Mouse (Mus musculus) layer of hippocampus, adult 2 months (tissue): ENCODE measurements around the gene Dgcr8. TPM values are rescaled to one million over a fixed set of nuclear protein-coding genes. Genes with fewer than 3 reads are reported as not detected.
"Not testable (repeated sequence)": the region's sequence is repeated elsewhere in the genome, so short reads cannot be mapped to it uniquely, and the experiment has no call there.

Experiments
- DNase-seq, 2 experiments: peaks; one replicate each; pipeline ENCODE4 v3.0.0; 2022; ENCODE audit warnings: low spot score in 2 of 2
- H3K27ac ChIP-seq: fragments of 200-600 bp; 2 replicates; pipeline ENCODE4 v1.8.1; 2022
- H3K4me3 ChIP-seq: fragments of 200-600 bp; 2 replicates; pipeline ENCODE4 v1.8.1; 2022; ENCODE audit warnings: mild to moderate bottlenecking
- CTCF ChIP-seq: fragments of 200-600 bp; conservative IDR thresholded peaks from 2 replicates; pipeline ENCODE4 v1.8.1; 2022; ENCODE audit warnings: antibody characterized with exemption, mild to moderate bottlenecking, moderate library complexity
- long read RNA-seq, 2 experiments: library from polyadenylated mRNA; stranded (forward); transcript quantifications; one replicate each; pipeline ENCODE4 v2.0.0; 2021; ENCODE audit warnings: borderline mapping rate in 2 of 2
- total RNA-seq, 2 experiments: library from RNA; stranded (reverse); gene quantifications; 2 replicates each; pipeline ENCODE4 v1.2.3; 2021

Dgcr8 gene
- total RNA-seq: 10 to 100 TPM; 46.1 to 46.7 TPM
- long read RNA-seq, experiment 1, full-length matches to known transcripts: 15 of 32 reads
- long read RNA-seq, experiment 1, partial matches to known transcripts: 3 of 32 reads
- long read RNA-seq, experiment 1, other reads (novel, unspliced or antisense): 14 of 32 reads
- long read RNA-seq, experiment 2, full-length matches to known transcripts: 15 of 39 reads
- long read RNA-seq, experiment 2, partial matches to known transcripts: 9 of 39 reads
- long read RNA-seq, experiment 2, other reads (novel, unspliced or antisense): 15 of 39 reads

DNA sequence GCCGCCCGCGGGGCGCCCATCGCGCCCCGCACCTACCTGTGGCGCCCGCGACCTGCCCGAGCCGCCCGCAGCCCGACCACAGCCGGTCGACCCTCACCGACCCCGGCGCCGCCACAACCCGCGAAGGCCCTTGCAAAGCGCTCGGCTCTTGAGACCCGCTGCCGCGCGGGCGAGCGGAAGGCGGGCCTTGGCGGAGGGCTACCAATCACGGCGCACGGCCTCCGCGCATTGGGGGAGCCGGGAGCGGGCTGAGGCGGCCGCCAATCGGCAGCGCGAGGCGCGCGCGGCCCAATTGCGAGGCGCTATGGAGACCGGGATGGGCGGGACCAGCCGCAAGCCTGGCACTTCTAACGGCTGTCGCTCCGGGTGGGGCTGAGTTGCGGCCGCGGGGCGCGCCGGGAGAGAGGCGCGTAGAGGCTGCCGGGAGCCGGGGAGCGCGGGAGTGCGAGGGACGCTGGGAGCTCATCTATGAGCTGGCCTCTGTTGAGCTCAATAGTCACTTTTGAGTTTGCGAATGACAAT, at the start of gene Dgcr8:
Dgcr8 (minus strand) TSS at position 180 of the 522 bp plus-strand sequence.
- TF ChIP-seq CTCF: no peak
- peak; percentile 98 to 99 for DNase-seq
- Histone ChIP-seq H3K27ac (peak within 1 kb of the TSS; percentile 85), H3K4me3 (peak within 1 kb of the TSS; percentile 67)

DNA sequence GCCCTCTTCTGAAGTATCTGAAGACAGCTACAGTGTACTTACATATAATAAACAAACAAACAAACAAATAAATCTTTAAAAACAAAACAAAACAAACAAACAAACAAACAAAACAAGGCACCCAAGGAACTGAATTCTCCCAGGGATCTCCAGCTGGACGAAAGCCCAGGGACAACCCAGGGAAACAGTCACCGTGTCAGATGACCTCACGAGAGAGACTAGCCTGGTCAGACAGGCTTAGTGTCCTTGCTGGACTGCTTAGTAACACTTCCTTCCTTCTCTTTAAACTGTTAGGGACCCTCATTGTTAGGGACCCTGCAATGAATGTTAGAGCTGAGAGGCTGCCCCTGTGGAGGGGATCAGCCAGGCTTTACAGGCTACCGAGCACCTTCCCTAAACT, 48.2 kb upstream of the Dgcr8 start:
- TF ChIP-seq CTCF: no peak
- no peak overlapping the region for H3K4me3 ChIP-seq
- no peak for DNase-seq
- H3K27ac ChIP-seq: no peak overlapping the region

DNA sequence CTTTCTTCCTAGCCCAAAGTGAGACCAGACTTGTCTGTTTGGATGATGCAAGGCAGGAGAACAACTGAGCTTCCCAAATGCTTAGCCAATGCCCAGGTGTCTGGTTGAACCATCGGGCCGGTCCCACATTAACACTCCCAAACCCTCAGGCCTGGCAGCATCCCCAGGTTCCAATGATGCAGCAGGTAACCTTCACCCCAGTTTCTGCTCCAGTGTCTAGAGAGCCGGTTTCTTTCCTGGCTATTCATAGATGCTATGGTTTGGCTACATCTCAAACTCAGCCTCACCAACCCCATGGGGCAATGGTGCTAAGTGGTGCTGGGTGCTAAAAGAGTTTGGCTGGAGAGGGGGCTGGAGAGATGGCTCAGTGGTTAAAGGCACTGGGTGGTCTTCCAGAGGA, 46.9 kb upstream of the Dgcr8 start:
- H3K27ac ChIP-seq: no peak overlapping the region
- no peak for DNase-seq
- TF ChIP-seq CTCF: no peak
- no peak overlapping the region for H3K4me3 ChIP-seq

- no peak for DNase-seq
- no peak overlapping the region for H3K4me3 ChIP-seq
- no peak overlapping the region for H3K27ac ChIP-seq
- no peak for TF ChIP-seq CTCF
Observed at GRCm38 (mm10) chr16:18333976-18334375, 44.9 kb upstream of the Dgcr8 start.

- no peak for DNase-seq
- TF ChIP-seq CTCF: no peak
- Histone ChIP-seq H3K4me3 (no peak overlapping the region), H3K27ac (no peak overlapping the region)
Observed at GRCm38 (mm10) chr16:18328524-18328923, 39.5 kb upstream of the Dgcr8 start.

GRCm38 (mm10) chr16:18327936-18328335, 38.9 kb upstream of the Dgcr8 start:
- DNase-seq: no peak
- H3K4me3 ChIP-seq: no peak overlapping the region

DNA sequence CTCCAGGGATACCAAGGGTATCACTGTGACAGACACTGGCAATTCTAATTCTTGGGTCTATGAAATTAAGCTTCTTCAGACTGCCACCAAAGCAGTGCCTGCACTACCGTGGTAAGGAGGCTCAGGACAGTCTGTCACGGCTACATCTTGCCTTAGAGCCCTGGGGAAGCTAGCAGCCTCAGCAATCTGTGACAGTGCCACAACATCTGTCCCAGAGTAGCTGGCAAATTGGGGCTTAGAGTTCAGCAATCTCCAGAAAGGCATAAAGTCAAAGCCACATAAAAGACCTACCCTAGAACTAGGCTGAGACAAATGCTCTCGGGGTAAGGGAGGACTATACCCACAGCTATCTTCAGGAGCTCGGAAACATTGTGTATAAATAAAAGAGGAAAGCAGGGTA, 36.7 kb upstream of the Dgcr8 start:
- no peak for TF ChIP-seq CTCF
- no peak overlapping the region for H3K27ac ChIP-seq
- no peak for DNase-seq
- H3K4me3 ChIP-seq: no peak overlapping the region

More at GRCm38 (mm10) chr16:18327936-18328335, 38.9 kb upstream of the Dgcr8 start:
- no peak for TF ChIP-seq CTCF
- no peak overlapping the region for H3K27ac ChIP-seq

DNA sequence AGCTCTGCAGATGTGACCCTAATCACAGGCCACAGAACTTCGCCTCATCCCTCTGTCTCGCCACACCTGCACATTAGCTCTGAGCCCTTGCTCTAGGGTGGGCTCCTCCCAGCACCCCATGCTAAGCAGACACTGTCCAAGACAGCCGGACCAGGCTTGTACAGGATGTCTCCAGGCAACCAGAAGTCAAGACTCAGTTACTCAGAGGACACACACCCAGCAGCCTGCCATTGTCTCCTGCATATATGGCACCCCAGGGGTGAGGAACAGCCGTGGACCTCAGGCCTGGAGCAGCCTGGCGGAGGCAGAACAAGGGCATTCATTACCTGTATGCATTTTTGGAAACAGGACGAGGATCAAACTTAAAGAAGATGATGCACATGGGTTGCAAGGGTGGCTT, 35.0 kb upstream of the Dgcr8 start:
- no peak for TF ChIP-seq CTCF

DNA sequence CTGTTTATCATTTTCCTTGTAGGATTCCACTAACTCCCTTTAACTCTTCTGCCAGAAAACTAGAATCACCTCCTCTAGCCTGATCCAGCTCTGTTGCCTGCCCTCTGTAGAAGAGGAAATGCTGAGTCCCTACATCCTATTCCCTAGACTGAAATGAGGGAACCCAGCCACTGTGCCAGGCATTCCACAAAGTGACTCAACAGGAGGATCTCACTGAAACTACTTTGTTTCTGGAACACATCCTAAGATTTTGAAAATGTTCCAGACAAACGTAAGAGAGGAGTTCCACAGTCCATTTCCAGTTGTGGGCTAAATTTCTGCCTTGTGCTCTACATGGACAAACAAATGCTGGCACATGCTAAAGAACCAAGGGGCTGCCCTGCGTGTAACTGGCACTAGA, 34.4 kb upstream of the Dgcr8 start:
- DNase-seq: no peak
- H3K4me3 ChIP-seq: no peak overlapping the region
- H3K27ac ChIP-seq: no peak overlapping the region
- no peak for TF ChIP-seq CTCF

More for the DNA sequence above, 35.0 kb upstream of the Dgcr8 start:
- no peak for DNase-seq
- H3K27ac ChIP-seq: no peak overlapping the region
- no peak overlapping the region for H3K4me3 ChIP-seq

- Histone ChIP-seq H3K4me3 (no peak overlapping the region), H3K27ac (no peak overlapping the region)
- DNase-seq: no peak
- TF ChIP-seq CTCF: no peak
Observed at GRCm38 (mm10) chr16:18321443-18321842, 32.4 kb upstream of the Dgcr8 start.

DNA sequence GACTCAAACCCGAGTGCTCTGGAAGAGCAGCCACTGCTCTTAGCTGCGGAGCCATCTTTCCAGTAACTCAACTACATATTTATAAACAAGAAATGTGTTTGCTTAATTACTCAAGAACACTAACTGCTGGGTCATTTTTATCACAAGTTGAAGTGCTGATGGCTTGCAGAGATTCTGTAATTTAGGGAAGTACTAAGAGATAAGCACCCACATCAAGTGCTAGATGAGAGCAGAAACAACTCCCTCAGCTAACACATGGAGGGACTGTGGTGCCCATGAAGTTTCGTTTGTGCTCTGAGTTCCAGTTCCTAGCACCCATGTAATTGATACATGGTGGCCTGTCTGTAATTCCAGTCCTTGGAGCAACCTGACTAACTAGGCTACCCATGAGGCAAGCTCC, 29.9 kb upstream of the Dgcr8 start:
- no peak for DNase-seq
- Histone ChIP-seq H3K27ac (no peak overlapping the region), H3K4me3 (no peak overlapping the region)
- TF ChIP-seq CTCF: no peak

DNA sequence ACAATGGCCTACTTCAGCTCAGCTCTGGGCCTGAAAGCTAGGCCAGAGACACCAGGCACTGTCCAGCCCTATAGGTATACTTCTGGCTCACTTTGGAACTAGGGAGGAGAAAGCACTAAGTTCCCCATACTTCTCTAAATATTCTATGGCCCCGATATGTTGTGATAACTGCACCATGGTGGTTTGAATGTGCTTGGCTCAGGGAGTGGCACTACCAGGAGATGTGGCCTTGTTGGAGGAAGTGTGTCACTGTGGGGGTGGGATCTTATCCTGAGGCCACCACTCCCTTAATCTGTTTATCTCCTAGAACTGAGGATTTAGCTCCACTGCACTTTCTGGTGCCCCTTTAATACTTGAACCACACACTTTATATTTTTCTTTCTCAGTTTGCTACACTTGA, 19.1 kb upstream of the Dgcr8 start:
- Histone ChIP-seq H3K27ac (peak overlapping the region; percentile 40; the same call in 1 of the 2 replicates), H3K4me3 (no peak overlapping the region)
- TF ChIP-seq CTCF: no peak
- no peak for DNase-seq

DNA sequence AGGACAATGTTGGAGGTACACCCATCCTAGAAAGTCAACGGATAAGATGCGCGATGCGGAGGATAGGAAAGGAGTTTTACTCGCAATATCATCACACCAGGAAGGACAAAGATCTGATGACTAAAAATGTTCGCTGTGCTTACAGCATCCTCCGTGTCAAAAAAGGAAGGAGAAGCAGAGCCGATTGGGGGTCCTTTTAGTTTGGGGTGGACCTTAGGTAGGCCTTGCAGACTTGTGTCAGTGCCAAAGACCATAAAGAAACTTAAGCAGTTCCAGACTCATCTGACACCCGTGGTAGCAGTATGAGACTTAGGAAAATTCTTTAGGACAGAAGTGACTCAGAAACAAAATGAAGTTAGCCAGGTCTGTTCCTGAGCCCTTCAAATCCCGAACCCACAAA, 568 bp upstream of the Dgcr8 start:
- not testable (repeated sequence) for H3K27ac ChIP-seq, DNase-seq
- H3K4me3 ChIP-seq: peak overlapping the region; percentile 67

- peak; percentile 42 to 51 for DNase-seq
- no peak for TF ChIP-seq CTCF
- H3K27ac ChIP-seq: peak overlapping the region; percentile 85
- H3K4me3 ChIP-seq: peak overlapping the region; percentile 67
Observed at GRCm38 (mm10) chr16:18288581-18289061, 425 bp downstream of the Dgcr8 start.
